Mouse (Mus musculus) small intestine, adult 2 months (tissue): ENCODE results near the gene Zfp868.

Source experiments
- CTCF ChIP-seq: fragments of 200-500 bp; IDR thresholded peaks from 2 replicates; pipeline ENCODE4 v1.5.1; 2012; ENCODE audit warnings: low read depth, mild to moderate bottlenecking, control low read depth, inconsistent platforms, low read length, moderate library complexity, mixed read lengths; ENCODE audit not compliant: insufficient replicate concordance, insufficient read length; ENCODE audit errors: extremely low read depth
- POLR2A ChIP-seq: fragments of 200-500 bp; IDR thresholded peaks from 2 replicates; pipeline ENCODE4 v1.6.1; 2012; ENCODE audit warnings: low read depth, mild to moderate bottlenecking, control low read depth, inconsistent platforms, low read length, moderate library complexity

GRCm38 (mm10) chr8:69654358-69654981 lies 29.1 kb upstream of the Zfp868 start, which contains the start of gene Zfp964:
- TF ChIP-seq CTCF (no peak), POLR2A (peak; percentile 59)
